Mouse (Mus musculus): Measurements from ENCODE around the gene Fbn1. TPM values are rescaled to one million over a fixed set of nuclear protein-coding genes. Genes with fewer than 3 reads are reported as not detected.

The Fbn1 gene
- total and polyA plus RNA-seq, 3 experiments = 15.0 to 43.9 (median 28.8) TPM

GRCm38 (mm10) chr2:125470553-125471295 lies 37.1 kb downstream of the Fbn1 start:
- H3K4me1 ChIP-seq (ENCODE audit: control insufficient read depth, insufficient read depth, low read length) = peaks cover 24% of the 10 kb centered on the region
- H3K27me3 ChIP-seq (ENCODE audit: control insufficient read depth, insufficient read depth, low read length) = no peaks in the 10 kb centered on the region
- no peak overlapping the region for H3K9ac ChIP-seq (ENCODE audit: low read depth, low read length)
- H3K27ac ChIP-seq = peak overlapping the region; percentile 89
- H3K36me3 ChIP-seq (ENCODE audit: control insufficient read depth, insufficient read depth, low read length) = peaks cover 35% of the 10 kb centered on the region
- H3K79me2 ChIP-seq (replicated peaks; ENCODE audit: control insufficient read depth, insufficient read depth, low read length) = no peaks in the 10 kb centered on the region
- WGBS = 30% methylated on average over 8 of the region's 8 CpGs
- TF ChIP-seq POLR2A (IDR thresholded peaks at IDR 0.05; ENCODE audit: insufficient read depth, low read depth, low read length) (peak; percentile 61), EP300 (IDR thresholded peaks at IDR 0.05; ENCODE audit: insufficient read depth, low read depth, low read length) (no peak; the same call in 1 of the 2 replicates)
- DNase-seq = peak; percentile 67 to 83
- no peak overlapping the region for H3K4me3 ChIP-seq
- intact Hi-C loops (cut with DNase I) = loop anchor here (2.0 kb wide), 1 partner anchor 34 kb away; the partner anchor contains the start of gene Gm9913

- TF ChIP-seq EP300 (IDR thresholded peaks at IDR 0.05; ENCODE audit: insufficient read depth, low read depth, low read length) (0 out of 2 replicates have a peak, but pooled peaks have one; percentile 44), POLR2A (IDR thresholded peaks at IDR 0.05; ENCODE audit: insufficient read depth, low read depth, low read length) (no peak), CTCF (IDR thresholded peaks at IDR 0.05) (no peak)
- H3K79me2 ChIP-seq (replicated peaks; ENCODE audit: control insufficient read depth, insufficient read depth, low read length) = no peaks in the 10 kb centered on the region; the same call in 1 of the 2 replicates
- no peaks in the 10 kb centered on the region for H3K27me3 ChIP-seq (ENCODE audit: control insufficient read depth, insufficient read depth, low read length)
- peaks cover 9% of the 10 kb centered on the region for H3K36me3 ChIP-seq (ENCODE audit: control insufficient read depth, insufficient read depth, low read length)
- peak in 1 of 2 experiments; percentile 50 for DNase-seq
- H3K27ac ChIP-seq = peak overlapping the region; percentile 54
- no peak overlapping the region for H3K4me3 ChIP-seq
- peaks cover 5% of the 10 kb centered on the region for H3K4me1 ChIP-seq (ENCODE audit: control insufficient read depth, insufficient read depth, low read length)
- H3K9ac ChIP-seq (ENCODE audit: low read depth, low read length) = no peak overlapping the region
- WGBS = 35% methylated on average over 6 of the region's 6 CpGs
- intact Hi-C loops (cut with DNase I) = no loop called here
Measured at GRCm38 (mm10) chr2:125464036-125464435, 43.8 kb downstream of the Fbn1 start.

GRCm38 (mm10) chr2:125459087-125459486 lies 48.7 kb downstream of the Fbn1 start:
- peak in 1 of 2 experiments; percentile 10 for DNase-seq
- Histone ChIP-seq H3K27me3 (ENCODE audit: control insufficient read depth, insufficient read depth, low read length) (no peaks in the 10 kb centered on the region), H3K27ac (no peak overlapping the region), H3K36me3 (ENCODE audit: control insufficient read depth, insufficient read depth, low read length) (peaks cover 2% of the 10 kb centered on the region; the same call in 1 of the 2 replicates), H3K79me2 (replicated peaks; ENCODE audit: control insufficient read depth, insufficient read depth, low read length) (no peaks in the 10 kb centered on the region; the same call in 1 of the 2 replicates), H3K4me3 (no peak overlapping the region), H3K9ac (ENCODE audit: low read depth, low read length) (no peak overlapping the region), H3K4me1 (ENCODE audit: control insufficient read depth, insufficient read depth, low read length) (peaks cover 6% of the 10 kb centered on the region)
- intact Hi-C loops (cut with DNase I) = no loop called here
- 79% methylated on average over 3 of the region's 3 CpGs for WGBS
- TF ChIP-seq POLR2A (IDR thresholded peaks at IDR 0.05; ENCODE audit: insufficient read depth, low read depth, low read length) = no peak
- TF ChIP-seq CTCF (IDR thresholded peaks at IDR 0.05) = no peak
- TF ChIP-seq EP300 (IDR thresholded peaks at IDR 0.05; ENCODE audit: insufficient read depth, low read depth, low read length) = no peak

- TF ChIP-seq POLR2A (IDR thresholded peaks at IDR 0.05; ENCODE audit: insufficient read depth, low read depth, low read length) (no peak), CTCF (IDR thresholded peaks at IDR 0.05) (peak; percentile 27; the same call in 1 of the 2 replicates), EP300 (IDR thresholded peaks at IDR 0.05; ENCODE audit: insufficient read depth, low read depth, low read length) (no peak)
Measured at GRCm38 (mm10) chr2:125456059-125456789, 51.6 kb downstream of the Fbn1 start.

GRCm38 (mm10) chr2:125454781-125455180 lies 53.0 kb downstream of the Fbn1 start:
- intact Hi-C loops (cut with DNase I) = loop anchor here (5.0 kb wide), 2 partner anchors 42 to 148 kb away; no protein-coding TSS in a partner anchor
- peaks cover 6% of the 10 kb centered on the region; the same call in 1 of the 2 replicates for H3K36me3 ChIP-seq (ENCODE audit: control insufficient read depth, insufficient read depth, low read length)
- no peaks in the 10 kb centered on the region for H3K79me2 ChIP-seq (replicated peaks; ENCODE audit: control insufficient read depth, insufficient read depth, low read length)
- no peak overlapping the region for H3K4me3 ChIP-seq
- H3K9ac ChIP-seq (ENCODE audit: low read depth, low read length) = no peak overlapping the region
- DNase-seq = peak in 1 of 2 experiments; percentile 8
- peaks cover 8% of the 10 kb centered on the region for H3K4me1 ChIP-seq (ENCODE audit: control insufficient read depth, insufficient read depth, low read length)
- TF ChIP-seq CTCF (IDR thresholded peaks at IDR 0.05) (no peak), POLR2A (IDR thresholded peaks at IDR 0.05; ENCODE audit: insufficient read depth, low read depth, low read length) (no peak), EP300 (IDR thresholded peaks at IDR 0.05; ENCODE audit: insufficient read depth, low read depth, low read length) (no peak)
- WGBS = 81% methylated on average over 5 of the region's 5 CpGs
- no peaks in the 10 kb centered on the region for H3K27me3 ChIP-seq (ENCODE audit: control insufficient read depth, insufficient read depth, low read length)
- H3K27ac ChIP-seq = no peak overlapping the region

More at GRCm38 (mm10) chr2:125456059-125456789, 51.6 kb downstream of the Fbn1 start:
- no peaks in the 10 kb centered on the region; the same call in 1 of the 2 replicates for H3K79me2 ChIP-seq (replicated peaks; ENCODE audit: control insufficient read depth, insufficient read depth, low read length)
- H3K36me3 ChIP-seq (ENCODE audit: control insufficient read depth, insufficient read depth, low read length) = peaks cover 6% of the 10 kb centered on the region; the same call in 1 of the 2 replicates
- H3K27ac ChIP-seq = peak overlapping the region; percentile 45
- DNase-seq = no peak
- H3K9ac ChIP-seq (ENCODE audit: low read depth, low read length) = no peak overlapping the region
- H3K4me1 ChIP-seq (ENCODE audit: control insufficient read depth, insufficient read depth, low read length) = peaks cover 5% of the 10 kb centered on the region
- intact Hi-C loops (cut with DNase I) = no loop called here
- no peaks in the 10 kb centered on the region for H3K27me3 ChIP-seq (ENCODE audit: control insufficient read depth, insufficient read depth, low read length)
- H3K4me3 ChIP-seq = no peak overlapping the region
- WGBS = 52% methylated on average over 15 of the region's 15 CpGs

Data from heart, adult 2 months (tissue).